Mouse (Mus musculus): ENCODE data around the gene Pdzk1. TPM values are rescaled to one million over a fixed set of nuclear protein-coding genes. Genes with fewer than 3 reads are reported as not detected.

The Pdzk1 gene
- polyA plus RNA-seq, 3 experiments from 2014 or later = 0.94 TPM; not detected in 2

- ATAC-seq = peak; percentile 11
Measured at GRCm38 (mm10) chr3:96883690-96884089, 54.6 kb downstream of the Pdzk1 start.

- no peak for ATAC-seq
Measured at GRCm38 (mm10) chr3:96902336-96902999, 73.4 kb downstream of the Pdzk1 start.

GRCm38 (mm10) chr3:96904393-96904792 lies 75.3 kb downstream of the Pdzk1 start, which contains the start of gene Gja5:
Gene Gja5 (plus strand): TSS chr3:96904693.
- ATAC-seq = no peak

DNA sequence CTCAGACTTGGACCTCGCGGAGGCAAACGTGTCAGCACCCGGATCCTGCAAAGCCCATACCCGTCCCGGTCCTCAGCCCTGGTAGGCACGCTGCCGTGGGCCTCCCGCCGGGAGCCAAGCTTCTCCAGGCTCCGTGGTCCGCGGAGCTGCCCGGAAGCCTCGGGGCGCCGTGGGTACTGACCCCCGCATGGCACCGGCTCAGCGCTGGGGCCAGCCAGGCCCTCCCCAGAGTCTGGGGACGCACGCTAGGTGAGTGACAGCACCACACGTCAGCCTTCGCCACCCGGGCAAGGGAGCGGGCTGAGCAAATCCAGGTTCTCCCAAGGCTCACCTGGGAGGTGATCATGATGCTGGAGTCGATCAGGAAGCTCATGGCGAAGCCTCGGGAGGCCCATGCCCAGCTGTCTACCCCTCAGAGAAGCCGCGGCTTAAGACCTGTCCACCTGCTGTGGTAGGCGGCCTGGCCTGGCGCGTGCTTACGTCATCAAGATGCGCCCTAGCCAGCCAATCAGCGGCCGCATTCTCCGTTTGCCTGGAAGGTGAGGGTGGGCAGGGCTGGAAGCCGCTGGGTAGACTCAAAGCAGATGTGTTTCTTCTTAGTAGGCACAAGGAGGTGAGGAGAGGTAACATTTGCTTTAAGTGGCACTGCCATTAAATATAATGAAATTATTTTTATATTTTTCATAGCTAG lies 75.9 kb downstream of the Pdzk1 start, which contains the start of gene Gpr89:
Gene Gpr89, minus strand, starts transcription at position 496 of the 691 bp plus-strand sequence.
- peak; percentile 95 for ATAC-seq

GRCm38 (mm10) chr3:96905592-96905991 lies 76.5 kb downstream of the Pdzk1 start:
- no peak for ATAC-seq

Other genes starting within 250 kb of the Pdzk1 start
- gene Polr3gl, start 235.1 kb upstream of the Pdzk1 start, polyA plus RNA-seq (2017; shearing (Covaris generic)) = 10 to 100 TPM; 26.9 to 48.9 (median 33.8) TPM
- under 1 TPM in 1 of 3 experiments, not detected in 2; 0.17 TPM for gene Ankrd34a, start 232.6 kb upstream of the Pdzk1 start, polyA plus RNA-seq (2017; shearing (Covaris generic))
- gene Lix1l, start 228.1 kb upstream of the Pdzk1 start, polyA plus RNA-seq (2017; shearing (Covaris generic)) = under 1 TPM; 0.34 to 0.61 (median 0.43) TPM
- gene Rbm8a, start 199.4 kb upstream of the Pdzk1 start, polyA plus RNA-seq (2017; shearing (Covaris generic)) = 100 to 1,000 TPM; 102 to 149 (median 134) TPM
- 10 to 100 TPM; 45.8 to 63.4 (median 54.9) TPM for gene Pex11b, start 193.9 kb upstream of the Pdzk1 start, polyA plus RNA-seq (2017; shearing (Covaris generic))
- gene Gm42957, start 193.8 kb upstream of the Pdzk1 start, polyA plus RNA-seq (2017; shearing (Covaris generic)) = under 1 TPM in 1 of 3 experiments, not detected in 2; 0.10 TPM
- gene Itga10, start 183.7 kb upstream of the Pdzk1 start, polyA plus RNA-seq (2017; shearing (Covaris generic)) = not detected
- under 1 TPM in 2 of 3 experiments, not detected in 1; 0.53 to 0.97 TPM for gene Ankrd35, start 159.2 kb upstream of the Pdzk1 start, polyA plus RNA-seq (2017; shearing (Covaris generic))
- 10 to 100 TPM; 34.3 to 65.5 (median 46.6) TPM for gene Pias3, start 132.9 kb upstream of the Pdzk1 start, polyA plus RNA-seq (2017; shearing (Covaris generic))
- gene Nudt17, start 120.7 kb upstream of the Pdzk1 start, polyA plus RNA-seq (2017; shearing (Covaris generic)) = 1 to 10 TPM in 2 of 3 experiments, under 1 TPM in 1; 0.86 to 2.5 (median 1.3) TPM
- 10 to 100 TPM; 61.8 to 74.4 (median 63.7) TPM for gene Polr3c, start 101.7 kb upstream of the Pdzk1 start, polyA plus RNA-seq (2017; shearing (Covaris generic))
- gene Rnf115, start 101.6 kb upstream of the Pdzk1 start, polyA plus RNA-seq (2017; shearing (Covaris generic)) = 10 to 100 TPM; 44.6 to 73.7 (median 47.3) TPM
- 10 to 100 TPM; 50.8 to 77.5 (median 75.0) TPM for gene Cd160, start 67 bp downstream of the Pdzk1 start, polyA plus RNA-seq (2017; shearing (Covaris generic))
- gene Gja5, start 75.4 kb downstream of the Pdzk1 start, polyA plus RNA-seq (2017; shearing (Covaris generic)) = under 1 TPM in 1 of 3 experiments, not detected in 2; 0.20 TPM
- gene Gpr89, start 76.1 kb downstream of the Pdzk1 start, polyA plus RNA-seq (2017; shearing (Covaris generic)) = 10 to 100 TPM; 37.3 to 41.5 (median 39.4) TPM
- gene Gja8, start 96.7 kb downstream of the Pdzk1 start, polyA plus RNA-seq (2017; shearing (Covaris generic)) = not detected

Data from inflammation-experienced regulatory T-cells, adult 6 months (primary cell).